Mouse (Mus musculus): ENCODE measurements around the gene Ccdc32. TPM values are rescaled to one million over a fixed set of nuclear protein-coding genes. Genes with fewer than 3 reads are reported as not detected.

The Ccdc32 gene
- polyA plus RNA-seq, 1 experiment from 2014 or later, result 23.3 TPM

GRCm38 (mm10) chr2:119006886-119007285 lies 22.3 kb downstream of the Ccdc32 start:
- Histone ChIP-seq H3K4me3 (replicated peaks) (no peak overlapping the region), H3K4me1 (no peaks in the 10 kb centered on the region), H3K9ac (no peak overlapping the region), H3K4me2 (no peak overlapping the region), H3K27ac (no peak overlapping the region), H3K9me3 (replicated peaks) (no peaks in the 10 kb centered on the region), H3K27me3 (no peaks in the 10 kb centered on the region), H3K36me3 (no peaks in the 10 kb centered on the region)
- WGBS, result 84% methylated on average over 7 of the region's 7 CpGs
- ATAC-seq (replicated peaks; ENCODE audit: low FRiP score), result no peak

GRCm38 (mm10) chr2:118999025-118999639 lies 30.1 kb downstream of the Ccdc32 start:
- Histone ChIP-seq H3K27ac (no peak overlapping the region), H3K4me3 (replicated peaks) (no peak overlapping the region), H3K27me3 (peaks cover 20% of the 10 kb centered on the region), H3K4me1 (no peaks in the 10 kb centered on the region), H3K36me3 (no peaks in the 10 kb centered on the region), H3K9me3 (replicated peaks) (no peaks in the 10 kb centered on the region), H3K4me2 (no peak overlapping the region), H3K9ac (no peak overlapping the region)
- 81% methylated on average over 3 of the region's 3 CpGs for WGBS
- no peak for ATAC-seq (replicated peaks; ENCODE audit: low FRiP score)

GRCm38 (mm10) chr2:118998115-118998866 lies 30.9 kb downstream of the Ccdc32 start:
- Histone ChIP-seq H3K4me1 (no peaks in the 10 kb centered on the region), H3K4me2 (no peak overlapping the region), H3K27ac (no peak overlapping the region), H3K27me3 (peaks cover 20% of the 10 kb centered on the region), H3K9me3 (replicated peaks) (no peaks in the 10 kb centered on the region), H3K9ac (no peak overlapping the region), H3K36me3 (no peaks in the 10 kb centered on the region), H3K4me3 (replicated peaks) (no peak overlapping the region)
- ATAC-seq (replicated peaks; ENCODE audit: low FRiP score), result no peak
- WGBS, result 51% methylated on average over 6 of the region's 6 CpGs

GRCm38 (mm10) chr2:118996798-118997105 lies 32.4 kb downstream of the Ccdc32 start:
- WGBS, result 55% methylated on average over 1 of the region's 1 CpGs
- no peak overlapping the region for H3K9ac ChIP-seq
- H3K4me1 ChIP-seq, result no peaks in the 10 kb centered on the region
- no peak for ATAC-seq (replicated peaks; ENCODE audit: low FRiP score)
- H3K36me3 ChIP-seq, result no peaks in the 10 kb centered on the region
- H3K27ac ChIP-seq, result no peak overlapping the region
- H3K4me3 ChIP-seq (replicated peaks), result no peak overlapping the region
- H3K9me3 ChIP-seq (replicated peaks), result no peaks in the 10 kb centered on the region
- H3K27me3 ChIP-seq, result peaks cover 24% of the 10 kb centered on the region
- no peak overlapping the region for H3K4me2 ChIP-seq

GRCm38 (mm10) chr2:118995919-118996797 lies 33.0 kb downstream of the Ccdc32 start:
- peaks cover 24% of the 10 kb centered on the region for H3K27me3 ChIP-seq
- no peak overlapping the region for H3K27ac ChIP-seq
- H3K9me3 ChIP-seq (replicated peaks), result no peaks in the 10 kb centered on the region
- no peaks in the 10 kb centered on the region for H3K36me3 ChIP-seq
- H3K4me1 ChIP-seq, result no peaks in the 10 kb centered on the region
- no peak for ATAC-seq (replicated peaks; ENCODE audit: low FRiP score)
- no peak overlapping the region for H3K4me2 ChIP-seq
- H3K4me3 ChIP-seq (replicated peaks), result no peak overlapping the region
- no peak overlapping the region for H3K9ac ChIP-seq
- 35% methylated on average over 16 of the region's 16 CpGs for WGBS

- WGBS, result 49% methylated on average over 5 of the region's 5 CpGs
- no peak overlapping the region for H3K4me3 ChIP-seq (replicated peaks)
- no peaks in the 10 kb centered on the region for H3K9me3 ChIP-seq (replicated peaks)
- no peak overlapping the region for H3K4me2 ChIP-seq
- no peaks in the 10 kb centered on the region for H3K36me3 ChIP-seq
- H3K27ac ChIP-seq, result no peak overlapping the region
- peaks cover 24% of the 10 kb centered on the region for H3K27me3 ChIP-seq
- ATAC-seq (replicated peaks; ENCODE audit: low FRiP score), result no peak
- no peak overlapping the region for H3K9ac ChIP-seq
- H3K4me1 ChIP-seq, result no peaks in the 10 kb centered on the region
Measured at GRCm38 (mm10) chr2:118995490-118995889, 33.7 kb downstream of the Ccdc32 start.

- 0 out of 2 replicates have a peak, but pooled peaks cover 5% of the 10 kb centered on the region for H3K27me3 ChIP-seq
- no peak overlapping the region for H3K4me3 ChIP-seq (replicated peaks)
- 61% methylated on average over 8 of the region's 8 CpGs for WGBS
- H3K4me1 ChIP-seq, result no peaks in the 10 kb centered on the region
- H3K27ac ChIP-seq, result no peak overlapping the region
- no peak overlapping the region for H3K4me2 ChIP-seq
- H3K36me3 ChIP-seq, result no peaks in the 10 kb centered on the region
- H3K9me3 ChIP-seq (replicated peaks), result no peaks in the 10 kb centered on the region
- ATAC-seq (replicated peaks; ENCODE audit: low FRiP score), result no peak
- H3K9ac ChIP-seq, result no peak overlapping the region
Measured at GRCm38 (mm10) chr2:118983812-118984211, 45.4 kb downstream of the Ccdc32 start.

- H3K9ac ChIP-seq, result no peak overlapping the region
- no peaks in the 10 kb centered on the region for H3K9me3 ChIP-seq (replicated peaks)
- H3K4me2 ChIP-seq, result no peak overlapping the region
- no peak overlapping the region for H3K4me3 ChIP-seq (replicated peaks)
- H3K27ac ChIP-seq, result no peak overlapping the region
- no peaks in the 10 kb centered on the region for H3K36me3 ChIP-seq
- ATAC-seq (replicated peaks; ENCODE audit: low FRiP score), result no peak
- peaks cover 27% of the 10 kb centered on the region for H3K27me3 ChIP-seq
- peaks cover 11% of the 10 kb centered on the region for H3K4me1 ChIP-seq
- WGBS, result 79% methylated on average over 6 of the region's 6 CpGs
Measured at GRCm38 (mm10) chr2:118980841-118981240, 48.4 kb downstream of the Ccdc32 start.

GRCm38 (mm10) chr2:118978064-118978463 lies 51.1 kb downstream of the Ccdc32 start:
- Histone ChIP-seq H3K4me3 (replicated peaks) (no peak overlapping the region), H3K9ac (no peak overlapping the region), H3K27me3 (peaks cover 54% of the 10 kb centered on the region), H3K4me2 (no peak overlapping the region), H3K4me1 (peaks cover 18% of the 10 kb centered on the region), H3K9me3 (replicated peaks) (no peaks in the 10 kb centered on the region), H3K27ac (no peak overlapping the region), H3K36me3 (no peaks in the 10 kb centered on the region)
- WGBS, result 40% methylated on average over 6 of the region's 6 CpGs
- ATAC-seq (replicated peaks; ENCODE audit: low FRiP score), result no peak

GRCm38 (mm10) chr2:118976941-118977340 lies 52.3 kb downstream of the Ccdc32 start:
- Histone ChIP-seq H3K27me3 (peaks cover 56% of the 10 kb centered on the region), H3K27ac (no peak overlapping the region), H3K4me1 (peaks cover 21% of the 10 kb centered on the region), H3K36me3 (no peaks in the 10 kb centered on the region), H3K4me3 (replicated peaks) (peak overlapping the region; percentile 64), H3K4me2 (peak overlapping the region; percentile 98), H3K9me3 (replicated peaks) (no peaks in the 10 kb centered on the region), H3K9ac (peak overlapping the region; percentile 61; the same call in 1 of the 2 replicates)
- ATAC-seq (replicated peaks; ENCODE audit: low FRiP score), result no peak
- WGBS, result 12% methylated on average over 5 of the region's 5 CpGs

- peaks cover 58% of the 10 kb centered on the region for H3K27me3 ChIP-seq
- H3K4me3 ChIP-seq (replicated peaks), result peak overlapping the region; percentile 64
- peak overlapping the region; percentile 98 for H3K4me2 ChIP-seq
- H3K4me1 ChIP-seq, result peaks cover 21% of the 10 kb centered on the region
- H3K9me3 ChIP-seq (replicated peaks), result no peaks in the 10 kb centered on the region
- under 1% methylated on average over 57 of the region's 57 CpGs for WGBS
- ATAC-seq (replicated peaks; ENCODE audit: low FRiP score), result peak; percentile 84
- H3K9ac ChIP-seq, result peak overlapping the region; percentile 61
- no peaks in the 10 kb centered on the region for H3K36me3 ChIP-seq
- H3K27ac ChIP-seq, result no peak overlapping the region
Measured at GRCm38 (mm10) chr2:118976282-118976929, 52.8 kb downstream of the Ccdc32 start.
